Mouse (Mus musculus) bone marrow macrophage, adult 2 months (primary cell): ENCODE data around the gene Hes2.

Experiments
- CTCF ChIP-seq: IDR thresholded peaks from 2 replicates; pipeline ENCODE4 v1.5.1; 2012; ENCODE audit warnings: low read depth, mild to moderate bottlenecking, low read length, moderate library complexity
- POLR2A ChIP-seq: IDR thresholded peaks from 2 replicates; pipeline ENCODE4 v1.6.1; 2012; ENCODE audit warnings: mild to moderate bottlenecking, low read depth, low read length, borderline replicate concordance

DNA sequence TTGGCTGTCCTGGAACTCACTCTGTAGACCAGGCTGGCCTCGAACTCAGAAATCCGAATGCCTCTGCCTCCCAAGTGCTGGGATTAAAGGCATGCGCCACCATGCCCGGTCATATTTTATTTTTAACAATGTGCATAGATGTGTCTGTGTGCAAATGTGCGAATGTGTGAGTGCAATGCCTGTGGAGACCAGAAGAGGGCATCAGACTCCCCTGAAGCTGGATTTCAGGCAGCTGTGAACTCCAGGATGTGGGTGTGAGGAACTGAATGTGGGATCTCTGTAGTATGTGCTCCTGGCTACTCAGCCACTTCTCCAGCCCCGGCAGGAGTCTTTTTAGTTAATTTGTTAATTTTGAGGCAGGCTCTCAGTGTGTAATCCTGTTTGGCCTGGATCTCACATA is 12.9 kb downstream of the Hes2 start:
- TF ChIP-seq CTCF (peak; percentile 26; the same call in 1 of the 2 replicates), POLR2A (no peak)
